Mouse (Mus musculus) CD4-positive, CD25-positive, alpha-beta regulatory T cell, adult 2 months (primary cell): Measurements from ENCODE around the gene Sox5.

Experiments
- DNase-seq: peaks from one replicate; pipeline ENCODE4 v3.0.0-alpha.2; 2012; ENCODE audit warnings: low read depth, low spot score

Gene Sox5

GRCm38 (mm10) chr6:144716376-144716775 is 65.4 kb downstream of the Sox5 start:
- DNase-seq = no peak

DNA sequence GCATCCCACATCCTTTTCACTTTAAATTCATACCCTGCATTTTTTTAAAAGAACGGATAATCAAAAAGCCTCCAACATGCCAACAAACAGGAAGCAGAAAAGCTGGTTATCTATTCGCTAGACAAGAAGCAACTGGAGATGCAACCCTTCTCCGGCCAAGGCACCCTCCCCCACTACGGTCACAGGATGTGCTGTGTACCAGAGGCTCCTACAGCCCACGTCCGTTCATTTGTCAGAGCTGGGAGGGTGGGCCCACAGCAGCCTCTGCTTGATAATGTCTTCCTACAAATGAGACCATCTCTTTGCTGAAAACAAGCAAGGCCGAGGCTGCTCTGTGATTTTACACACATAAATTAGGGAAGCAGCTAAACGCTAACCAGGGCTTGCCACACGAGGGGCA is 69.9 kb downstream of the Sox5 start:
- DNase-seq = peak; percentile 16

DNA sequence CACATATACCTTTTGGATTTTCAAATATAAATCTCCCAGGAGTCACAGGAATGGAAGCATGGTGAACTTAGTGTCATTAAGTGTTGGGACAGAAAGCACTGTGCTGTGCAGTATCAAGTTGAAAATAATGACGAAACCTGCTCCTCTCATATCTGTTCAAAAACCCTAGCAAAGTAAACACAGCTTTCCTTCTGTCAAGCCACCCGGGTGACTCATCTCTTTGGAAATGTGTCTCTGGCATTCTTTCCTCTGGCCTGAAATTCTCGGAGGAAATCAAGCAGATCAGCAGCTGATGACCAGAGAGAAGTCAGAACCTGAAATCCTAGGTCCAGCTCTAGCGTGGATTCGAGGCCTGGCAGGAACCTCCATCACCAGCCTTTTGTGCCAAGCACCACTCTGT is 71.0 kb downstream of the Sox5 start:
- no peak for DNase-seq

GRCm38 (mm10) chr6:144709614-144710180 is 72.1 kb downstream of the Sox5 start:
- DNase-seq = no peak

GRCm38 (mm10) chr6:144708410-144708809 is 73.4 kb downstream of the Sox5 start:
- DNase-seq = no peak

- no peak for DNase-seq
These were observed 73.8 kb downstream of the Sox5 start for GRCm38 (mm10) chr6:144707976-144708375.

DNA sequence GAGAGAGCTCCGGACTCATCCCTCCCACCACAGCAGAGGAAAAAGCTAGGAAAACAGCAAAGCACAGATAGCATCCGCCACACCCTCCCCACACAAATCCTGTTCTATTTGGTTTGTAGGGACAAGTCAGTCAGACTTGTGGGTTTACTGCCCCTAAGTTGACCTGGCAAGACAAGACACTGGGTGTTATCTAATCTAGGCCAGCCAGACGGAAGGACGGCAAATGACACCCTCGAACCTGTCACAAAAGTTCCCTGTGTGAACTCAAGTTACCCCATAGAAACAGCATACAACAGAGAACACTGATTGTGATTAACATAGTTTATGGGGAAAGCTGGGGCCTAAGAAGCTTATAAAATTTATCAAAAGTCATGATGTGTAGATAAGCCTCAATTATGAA is 76.8 kb downstream of the Sox5 start:
- DNase-seq = no peak

GRCm38 (mm10) chr6:144695660-144696059 is 86.1 kb downstream of the Sox5 start:
- DNase-seq = no peak

DNA sequence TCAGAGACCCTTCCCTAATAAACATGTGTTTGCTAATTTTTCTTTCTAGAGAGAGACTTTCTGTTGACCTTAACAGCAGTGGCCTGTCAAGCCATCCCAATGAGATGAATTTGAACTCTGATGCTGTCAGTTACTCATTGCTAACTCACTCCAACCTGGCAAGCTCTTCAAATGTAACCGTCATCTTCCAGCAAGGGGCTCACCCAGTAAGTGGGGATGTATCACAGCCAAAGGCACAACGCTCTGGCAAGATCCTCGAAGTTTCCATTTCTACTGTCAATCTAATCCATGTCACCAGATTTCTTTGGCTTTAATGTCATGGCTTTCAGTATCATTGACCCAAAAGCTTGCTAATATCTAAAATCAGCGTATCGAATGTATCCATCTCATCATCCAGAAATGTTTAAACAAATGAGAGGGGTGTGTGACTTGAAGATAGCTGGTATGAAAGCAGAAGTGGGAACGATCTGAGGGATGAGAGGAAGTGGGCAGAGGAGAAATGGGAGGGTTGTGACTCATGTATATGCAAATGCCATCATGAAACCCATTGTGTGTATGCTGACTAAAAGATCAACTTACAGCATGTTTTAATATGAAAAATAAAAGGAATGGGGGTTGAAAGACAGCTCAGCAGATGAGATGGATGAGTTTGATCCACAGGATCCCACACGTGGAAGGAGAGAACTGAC is 88.4 kb downstream of the Sox5 start:
- no peak for DNase-seq

GRCm38 (mm10) chr6:144691298-144692041 is 90.3 kb downstream of the Sox5 start:
- no peak for DNase-seq

- no peak for DNase-seq
These were observed 92.7 kb downstream of the Sox5 start for GRCm38 (mm10) chr6:144689076-144689475.

DNA sequence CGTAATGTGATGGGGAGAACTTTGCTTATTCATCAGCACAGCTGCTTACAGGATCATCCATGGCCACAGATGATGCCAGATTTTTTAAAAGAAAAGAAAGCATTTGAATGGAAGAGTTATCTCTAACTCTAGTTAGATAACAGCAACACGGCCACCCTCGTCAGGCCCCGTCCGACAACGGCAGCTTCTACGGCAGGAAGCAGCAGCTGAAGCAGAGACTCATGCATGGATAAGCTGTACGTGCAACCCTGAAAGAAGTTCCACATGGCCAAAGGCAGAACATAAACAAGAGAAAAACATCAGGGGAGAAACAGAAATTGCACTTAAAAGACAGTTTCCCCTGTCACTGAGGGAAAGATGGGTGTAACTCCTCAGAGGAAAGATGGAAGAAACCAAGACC is 94.1 kb downstream of the Sox5 start:
- no peak for DNase-seq

GRCm38 (mm10) chr6:144681045-144681789 is 100.6 kb downstream of the Sox5 start:
- no peak for DNase-seq

GRCm38 (mm10) chr6:144677491-144678133 is 104.2 kb downstream of the Sox5 start:
- DNase-seq = peak; percentile 34

DNA sequence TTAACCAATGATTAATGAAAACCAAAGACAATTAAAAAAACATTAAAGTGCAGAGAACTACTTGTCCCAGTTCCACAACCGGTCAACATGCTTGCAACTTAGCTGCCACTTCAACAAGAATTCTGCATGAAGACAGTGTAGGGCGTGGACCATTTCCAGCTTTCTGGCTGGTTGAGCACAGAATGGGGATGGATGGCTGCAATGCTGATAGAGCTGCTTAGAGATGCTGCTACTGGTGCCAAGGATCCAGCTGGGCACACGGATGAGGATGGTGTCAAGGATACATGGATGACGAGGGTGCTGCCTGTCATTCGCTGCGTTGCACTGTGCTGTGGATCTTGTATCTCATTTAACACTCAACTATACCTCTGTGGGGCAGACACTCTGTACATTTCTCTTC is 106.7 kb downstream of the Sox5 start:
- DNase-seq = no peak

- DNase-seq = peak; percentile 55
These were observed 107.9 kb downstream of the Sox5 start for GRCm38 (mm10) chr6:144673906-144674305.

DNA sequence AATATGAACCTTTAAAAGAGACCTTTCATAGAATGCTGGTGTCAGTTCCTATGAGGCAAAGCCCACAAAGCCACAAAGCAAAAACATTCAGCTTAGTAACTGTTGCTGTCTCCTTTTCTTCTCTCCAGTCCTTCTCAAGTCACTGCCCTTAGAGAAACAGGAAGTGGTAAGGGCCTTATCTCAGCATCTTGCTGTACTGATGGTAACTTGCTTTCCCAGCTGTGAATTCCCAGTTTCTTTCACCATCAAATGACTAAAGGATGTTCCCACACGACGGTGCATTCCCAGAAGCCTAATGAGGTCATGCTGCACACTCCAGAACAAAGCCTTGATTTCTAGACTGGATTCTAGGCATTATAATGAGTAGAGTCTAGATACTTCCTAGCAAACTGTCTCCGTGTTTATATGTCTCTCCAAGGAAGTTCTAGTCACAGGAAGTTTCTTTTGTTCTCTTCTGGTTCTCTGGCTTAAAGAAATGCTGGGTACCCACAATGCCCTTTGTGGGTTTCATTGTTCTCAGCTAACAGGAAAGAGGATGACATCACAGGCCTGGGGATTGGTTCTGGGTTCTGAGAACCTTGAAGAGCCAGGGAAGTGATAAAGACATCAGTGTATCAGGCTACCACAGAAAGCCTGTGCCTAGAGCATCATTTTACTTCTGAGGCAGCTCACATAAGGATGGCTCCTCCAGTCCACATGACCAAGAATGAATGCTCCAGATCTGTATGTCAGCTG is 111.2 kb downstream of the Sox5 start:
- peak; percentile 81 for DNase-seq

- no peak for DNase-seq
These were observed 115.2 kb downstream of the Sox5 start for GRCm38 (mm10) chr6:144666617-144667016.

GRCm38 (mm10) chr6:144664765-144665164 is 117.0 kb downstream of the Sox5 start:
- peak; percentile 43 for DNase-seq

GRCm38 (mm10) chr6:144663516-144664074 is 118.2 kb downstream of the Sox5 start:
- DNase-seq = no peak
